Mouse (Mus musculus) erythroblast, embryonic 14.5 days (primary cell): ENCODE measurements around the gene Gm45618.
"Not testable (repeated sequence)": the region's sequence is repeated elsewhere in the genome, so short reads cannot be mapped to it uniquely, and the experiment has no call there.

Source experiments
- GATA1 ChIP-seq: IDR thresholded peaks from 2 replicates; pipeline ENCODE4 v1.6.1; 2012; ENCODE audit warnings: low read length, inconsistent platforms, mixed read lengths
- TAL1 ChIP-seq: IDR thresholded peaks from 3 replicates; pipeline ENCODE4 v1.6.1; 2012; ENCODE audit warnings: low read length, inconsistent platforms, mixed read lengths

DNA sequence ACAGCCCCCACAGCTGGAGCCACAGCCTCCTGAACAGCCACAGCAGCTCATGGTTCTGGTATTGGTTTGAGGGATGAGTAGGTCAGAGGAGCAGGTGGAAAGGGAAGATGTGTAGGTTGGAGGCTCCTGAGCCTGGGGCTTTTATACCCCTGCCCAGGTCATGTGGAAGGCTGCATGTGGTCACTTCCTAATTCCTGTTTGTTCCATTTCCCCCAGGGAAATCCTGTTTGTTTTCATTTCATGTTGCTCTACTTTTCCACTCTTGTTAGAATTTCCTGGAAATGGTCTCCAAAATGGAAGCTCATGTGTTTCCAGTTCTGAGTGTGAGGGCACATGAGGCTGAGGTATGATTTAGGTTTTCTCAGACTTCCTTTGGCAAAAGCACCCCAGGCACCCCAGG is 45.1 kb upstream of the Gm45618 start, which contains the start of gene Gm4553:
- TF ChIP-seq TAL1, GATA1: not testable (repeated sequence)
